Mouse (Mus musculus) forebrain, embryonic 13.5 days (tissue): ENCODE data around the gene Rpl39. TPM values are rescaled to one million over a fixed set of nuclear protein-coding genes. Genes with fewer than 3 reads are reported as not detected.

ENCODE experiments used
- ATAC-seq: fragments of 200-750 bp; cut with Nextera tagmentation; 2 replicates; pipeline ENCODE4 v1.8.0; 2017
- H3K27ac ChIP-seq: fragments of 300-500 bp; sonication (generic); 2 replicates; pipeline ENCODE4 v1.5.1; 2015; ENCODE audit warnings: inconsistent platforms, mild to moderate bottlenecking, moderate library complexity
- H3K27me3 ChIP-seq: fragments of 300-500 bp; sonication (generic); 2 replicates; pipeline ENCODE4 v1.6.1; 2015; ENCODE audit warnings: mild to moderate bottlenecking, inconsistent platforms
- H3K36me3 ChIP-seq: fragments of 300-500 bp; sonication (generic); 2 replicates; pipeline ENCODE4 v1.6.1; 2015; ENCODE audit warnings: mild to moderate bottlenecking, inconsistent platforms; ENCODE audit not compliant: poor library complexity, severe bottlenecking
- H3K4me1 ChIP-seq: fragments of 300-500 bp; sonication (generic); 2 replicates; pipeline ENCODE4 v1.6.1; 2015; ENCODE audit warnings: inconsistent platforms
- H3K4me2 ChIP-seq: fragments of 300-500 bp; sonication (generic); 2 replicates; pipeline ENCODE4 v1.6.1; 2015; ENCODE audit warnings: inconsistent platforms, mild to moderate bottlenecking, moderate library complexity
- H3K4me3 ChIP-seq: fragments of 300-500 bp; sonication (generic); 2 replicates; pipeline ENCODE4 v1.5.1; 2015; ENCODE audit warnings: mild to moderate bottlenecking, inconsistent platforms
- H3K9ac ChIP-seq: fragments of 300-500 bp; sonication (generic); 2 replicates; pipeline ENCODE4 v1.6.1; 2015; ENCODE audit warnings: mild to moderate bottlenecking, inconsistent platforms
- H3K9me3 ChIP-seq: fragments of 300-500 bp; sonication (generic); replicated peaks from 2 replicates; pipeline ENCODE4 v1.6.1; 2016; ENCODE audit warnings: inconsistent platforms
- WGBS: fragments of 180-500 bp; shearing (Covaris S2); methylation state at CpG from one replicate; pipeline ENCODE4 v1.1.7; 2015; 5-methylcytosine and 5-hydroxymethylcytosine counted together
- polyA plus RNA-seq: library from polyadenylated mRNA; unstranded; fragments of >200 nt; fragmentation: Nextera tagmentation; extraction: Ambion mirVana; gene quantifications from 2 replicates; pipeline ENCODE4 v1.2.1, GENCODE M21; 2015

The Rpl39 gene
- polyA plus RNA-seq = 399 and 495 TPM in 2 replicates

DNA sequence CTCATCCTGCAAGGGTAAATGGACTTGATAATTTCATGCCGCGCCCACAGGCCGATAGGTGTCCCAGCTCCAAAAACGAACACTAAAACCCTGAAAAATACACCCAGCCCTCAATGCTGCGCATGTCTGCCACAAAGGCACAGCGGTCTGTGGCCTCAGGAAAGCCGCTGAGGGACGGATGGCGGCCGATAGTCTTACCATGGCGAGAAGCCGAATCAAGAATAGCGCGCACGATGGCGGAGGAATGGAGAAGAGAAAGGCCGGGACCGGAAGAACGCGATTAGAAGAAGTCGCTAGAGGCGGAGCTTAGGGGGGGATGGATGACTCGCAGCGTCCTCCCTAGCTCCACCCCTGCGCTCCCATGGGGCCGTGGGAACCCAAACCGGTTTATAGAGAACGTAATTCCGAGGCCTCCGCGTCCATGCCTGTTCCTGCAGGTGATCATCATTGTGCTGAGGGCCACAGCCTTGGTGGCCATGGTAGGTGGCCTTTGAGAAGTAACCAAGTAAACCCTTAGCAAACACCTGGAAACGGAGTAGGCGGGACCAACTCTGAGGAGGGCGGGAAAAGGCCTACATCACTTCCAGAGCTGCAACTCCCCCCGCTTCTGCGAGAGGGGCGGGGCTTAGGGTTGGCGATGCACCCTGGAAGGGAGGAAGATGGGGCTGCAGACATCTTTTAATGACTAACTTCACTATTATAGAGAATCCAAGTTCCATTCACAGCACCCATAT is at the start of gene Rpl39:
TSS of gene Rpl39 (minus strand) at position 476 of the 734 bp plus-strand sequence.
- peak within 1 kb of the TSS; percentile 57 for H3K4me3 ChIP-seq
- peak within 1 kb of the TSS; percentile 75 for H3K27ac ChIP-seq
- peak; percentile 95 for ATAC-seq
- H3K9me3 ChIP-seq = no peaks in the 10 kb centered on the region
- peaks cover 11% of the 10 kb centered on the region for H3K4me1 ChIP-seq
- H3K9ac ChIP-seq = peak within 1 kb of the TSS; percentile 78
- H3K36me3 ChIP-seq = peaks cover 17% of the 10 kb centered on the region; the same call in 1 of the 2 replicates
- peak within 1 kb of the TSS; percentile 76 for H3K4me2 ChIP-seq
- H3K27me3 ChIP-seq = no peaks in the 10 kb centered on the region
- WGBS = 19% methylated on average over 36 of the region's 38 CpGs

DNA sequence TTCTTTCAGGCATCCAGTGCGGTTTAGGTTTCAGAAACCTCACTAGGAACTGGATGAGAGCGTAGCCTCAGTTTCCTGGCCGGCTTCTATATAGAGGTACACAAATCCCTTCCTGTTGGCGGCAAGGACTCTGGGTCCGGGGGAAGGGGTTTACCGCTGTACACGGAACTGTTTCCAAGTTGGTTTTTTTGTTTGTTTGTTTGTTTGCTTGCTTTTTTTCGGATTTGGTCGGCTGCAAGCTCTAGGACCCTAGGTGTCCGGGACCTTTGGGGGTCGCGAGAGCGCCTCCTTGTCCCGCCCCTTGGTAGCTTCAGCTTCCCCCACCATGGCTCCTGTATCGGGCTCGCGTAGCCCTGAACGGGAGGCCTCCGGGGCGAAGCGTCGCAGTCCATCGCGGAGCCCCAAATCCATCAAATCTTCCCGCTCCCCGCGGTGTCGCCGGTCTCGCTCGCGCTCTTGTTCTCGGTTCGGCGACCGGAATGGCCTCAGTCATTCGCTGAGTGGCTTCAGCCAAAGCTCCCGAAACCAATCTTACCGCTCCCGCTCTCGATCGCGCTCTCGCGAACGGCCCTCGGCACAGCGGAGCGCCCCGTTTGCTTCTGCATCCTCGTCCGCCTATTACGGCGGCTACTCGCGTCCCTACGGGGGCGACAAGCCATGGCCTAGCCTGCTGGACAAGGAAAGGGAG is 41.6 kb upstream of the Rpl39 start, which contains the start of gene Nkap:
TSS of gene Nkap (plus strand) at position 125 of the 688 bp plus-strand sequence.
- H3K36me3 ChIP-seq = no peaks in the 10 kb centered on the region
- peaks cover 13% of the 10 kb centered on the region for H3K4me1 ChIP-seq
- H3K27me3 ChIP-seq = no peaks in the 10 kb centered on the region
- 21% methylated on average over 57 of the region's 58 CpGs for WGBS
- H3K9ac ChIP-seq = peak within 1 kb of the TSS; percentile 80
- peak; percentile 96 for ATAC-seq
- peak within 1 kb of the TSS; percentile 66 for H3K4me2 ChIP-seq
- no peaks in the 10 kb centered on the region for H3K9me3 ChIP-seq
- peak within 1 kb of the TSS; percentile 57 for H3K27ac ChIP-seq
- H3K4me3 ChIP-seq = peak within 1 kb of the TSS; percentile 65

DNA sequence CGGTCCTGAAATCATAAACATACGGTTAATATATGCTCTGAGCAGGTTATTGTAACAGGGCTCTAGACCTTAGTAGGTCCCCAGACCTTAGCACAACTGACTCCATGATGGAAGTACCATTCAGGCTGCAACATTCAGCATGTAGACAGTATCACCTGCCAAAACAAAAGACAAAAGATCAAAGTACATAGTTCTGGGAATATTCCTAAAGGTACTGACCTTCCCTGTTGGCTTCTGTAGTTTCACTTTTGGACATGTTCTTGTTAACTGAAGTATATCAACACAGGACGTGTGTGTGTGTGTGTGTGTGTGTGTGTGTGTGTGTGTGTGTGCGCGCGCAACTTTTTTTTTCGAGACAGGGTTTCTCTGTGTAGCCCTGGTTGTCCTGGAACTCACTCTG is 40.3 kb upstream of the Rpl39 start:
- Histone ChIP-seq H3K4me1 (peaks cover 13% of the 10 kb centered on the region), H3K27me3 (no peaks in the 10 kb centered on the region), H3K9me3 (no peaks in the 10 kb centered on the region), H3K4me3 (no peak overlapping the region), H3K4me2 (no peak overlapping the region), H3K9ac (no peak overlapping the region), H3K36me3 (no peaks in the 10 kb centered on the region), H3K27ac (no peak overlapping the region)
- no peak for ATAC-seq
- 95% methylated on average over 7 of the region's 7 CpGs for WGBS

DNA sequence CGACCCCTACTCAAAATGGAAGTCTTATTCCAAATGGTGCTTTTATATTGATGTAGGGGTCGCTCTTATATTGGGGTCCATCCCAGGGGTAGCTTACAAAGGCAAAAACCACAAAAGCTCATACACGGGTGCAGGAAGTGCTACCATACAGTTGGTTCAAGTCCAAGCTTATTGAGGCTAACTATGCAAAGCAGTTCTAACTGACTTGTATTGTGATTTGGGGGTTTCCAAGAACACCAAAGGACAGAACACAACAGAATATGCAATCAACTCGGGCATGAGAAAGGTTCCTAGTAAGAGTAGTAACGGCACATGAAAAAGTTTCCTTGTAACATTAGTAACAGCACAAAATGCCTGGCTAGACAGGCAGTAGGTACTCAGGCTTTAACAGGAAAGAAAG is 35.0 kb upstream of the Rpl39 start:
- WGBS = 69% methylated on average over 5 of the region's 5 CpGs
- Histone ChIP-seq H3K4me2 (no peak overlapping the region), H3K36me3 (no peaks in the 10 kb centered on the region), H3K4me3 (no peak overlapping the region), H3K27ac (no peak overlapping the region), H3K9me3 (no peaks in the 10 kb centered on the region), H3K4me1 (no peaks in the 10 kb centered on the region), H3K27me3 (no peaks in the 10 kb centered on the region), H3K9ac (no peak overlapping the region)
- no peak for ATAC-seq

DNA sequence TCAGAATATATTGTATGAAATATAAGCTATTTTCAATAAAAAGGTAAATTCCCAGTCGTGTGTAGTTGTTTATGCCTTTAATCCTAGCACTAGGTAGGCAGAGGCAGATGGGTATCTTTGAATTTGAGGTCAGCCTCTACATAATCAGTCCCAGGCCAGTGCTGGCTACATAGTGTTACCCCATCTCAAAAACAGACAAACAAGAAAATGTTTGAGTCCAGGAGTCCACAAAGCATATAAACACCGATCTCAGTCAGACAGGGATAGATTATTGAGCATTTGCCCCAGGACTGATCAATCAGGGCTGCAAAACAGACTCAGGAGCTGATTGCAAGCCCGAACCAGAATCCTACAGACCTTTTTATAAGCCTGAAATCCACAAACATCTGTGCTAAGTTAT is 34.4 kb upstream of the Rpl39 start:
- Histone ChIP-seq H3K27ac (no peak overlapping the region), H3K9me3 (no peaks in the 10 kb centered on the region), H3K27me3 (no peaks in the 10 kb centered on the region), H3K36me3 (no peaks in the 10 kb centered on the region), H3K4me2 (no peak overlapping the region), H3K4me3 (no peak overlapping the region), H3K9ac (no peak overlapping the region), H3K4me1 (no peaks in the 10 kb centered on the region)
- ATAC-seq = no peak
- WGBS = 71% methylated on average over 3 of the region's 3 CpGs

DNA sequence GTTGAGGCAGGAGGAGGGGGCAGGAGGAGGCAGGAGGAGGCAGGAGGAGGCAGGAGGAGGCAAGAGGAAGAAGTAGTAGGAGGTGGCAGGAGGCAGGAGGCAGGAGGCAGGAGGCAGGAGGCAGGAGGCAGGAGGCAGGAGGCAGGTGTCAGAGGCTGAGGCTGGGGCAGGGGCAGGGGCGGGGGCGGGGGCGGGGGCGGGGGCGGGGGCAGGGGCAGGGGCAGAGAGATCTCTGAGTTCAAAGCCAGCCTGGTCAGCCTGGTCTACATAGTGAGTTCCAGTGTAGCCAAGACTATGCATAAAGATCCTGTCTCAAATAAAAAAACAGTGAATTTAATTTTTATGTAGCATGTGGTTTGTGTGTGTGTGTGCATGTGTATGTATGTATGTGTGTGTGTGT is 31.9 kb upstream of the Rpl39 start:
- no peak overlapping the region for H3K4me2 ChIP-seq
- no peak overlapping the region for H3K27ac ChIP-seq
- no peaks in the 10 kb centered on the region for H3K4me1 ChIP-seq
- H3K36me3 ChIP-seq = no peaks in the 10 kb centered on the region
- no peak overlapping the region for H3K9ac ChIP-seq
- no CpG with 5 or more reads among the region's 5 CpGs for WGBS
- no peak overlapping the region for H3K4me3 ChIP-seq
- no peaks in the 10 kb centered on the region for H3K27me3 ChIP-seq
- no peaks in the 10 kb centered on the region for H3K9me3 ChIP-seq
- no peak for ATAC-seq

DNA sequence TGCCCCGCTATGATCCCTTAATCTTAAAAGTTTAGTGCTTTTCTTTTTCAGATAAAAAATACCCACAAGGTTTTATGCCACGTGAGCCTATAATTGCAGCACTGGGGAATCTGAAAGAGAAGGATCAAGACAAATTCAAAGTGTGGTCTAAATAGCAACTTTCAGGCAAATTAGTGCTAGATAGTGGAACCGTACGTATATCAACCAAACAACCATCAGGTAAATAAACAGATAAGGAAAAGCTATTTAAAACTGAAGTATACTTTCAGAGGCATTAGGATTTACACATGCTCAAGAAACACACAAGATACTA is 25.6 kb upstream of the Rpl39 start:
- 72% methylated on average over 4 of the region's 4 CpGs for WGBS
- ATAC-seq = no peak
- Histone ChIP-seq H3K4me3 (no peak overlapping the region), H3K27me3 (no peaks in the 10 kb centered on the region), H3K9me3 (no peaks in the 10 kb centered on the region), H3K4me1 (peaks cover 7% of the 10 kb centered on the region), H3K36me3 (no peaks in the 10 kb centered on the region), H3K4me2 (no peak overlapping the region), H3K9ac (no peak overlapping the region), H3K27ac (no peak overlapping the region)

DNA sequence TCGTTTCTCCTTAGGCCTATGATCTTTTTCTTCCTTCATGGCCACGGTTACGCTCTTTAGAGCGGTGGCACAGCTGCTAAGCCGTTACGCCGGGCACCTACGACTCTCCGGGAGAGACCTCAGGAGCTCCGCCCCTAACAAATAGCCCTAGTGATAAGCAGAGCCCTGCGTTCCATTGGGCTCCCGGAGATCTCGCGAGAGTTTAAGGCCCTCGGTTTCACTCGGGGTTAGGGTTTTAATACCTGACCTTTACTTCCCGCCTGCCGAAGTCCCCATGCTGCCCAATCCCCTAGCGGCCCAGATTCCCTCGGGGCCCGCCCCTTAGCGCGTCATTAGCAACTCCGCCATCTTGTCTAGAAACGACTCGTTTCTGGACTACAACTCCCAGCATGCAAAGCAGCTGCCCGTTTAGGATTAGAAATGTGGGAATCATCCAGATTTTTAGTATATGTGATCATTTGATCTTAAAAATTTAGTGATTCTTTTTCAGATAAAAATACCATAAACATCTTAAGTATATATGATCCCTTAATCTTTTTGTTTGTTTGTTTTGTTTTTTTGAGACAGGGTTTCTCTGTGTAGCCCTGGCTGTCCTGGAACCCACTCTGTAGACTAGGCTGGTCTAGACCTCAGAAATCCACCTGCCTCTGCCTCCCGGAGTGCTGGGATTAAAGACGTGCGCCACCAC is 25.1 kb upstream of the Rpl39 start, which contains the start of gene Upf3b:
TSS of gene Upf3b (minus strand) at position 130 of the 688 bp plus-strand sequence.
- Histone ChIP-seq H3K36me3 (no peaks in the 10 kb centered on the region), H3K9ac (peak within 1 kb of the TSS; percentile 67), H3K4me1 (peaks cover 7% of the 10 kb centered on the region), H3K9me3 (no peaks in the 10 kb centered on the region), H3K4me3 (peak within 1 kb of the TSS; percentile 53), H3K27me3 (no peaks in the 10 kb centered on the region), H3K27ac (peak within 1 kb of the TSS; percentile 87), H3K4me2 (peak within 1 kb of the TSS; percentile 66)
- WGBS = 18% methylated on average over 28 of the region's 30 CpGs
- ATAC-seq = peak; percentile 99

DNA sequence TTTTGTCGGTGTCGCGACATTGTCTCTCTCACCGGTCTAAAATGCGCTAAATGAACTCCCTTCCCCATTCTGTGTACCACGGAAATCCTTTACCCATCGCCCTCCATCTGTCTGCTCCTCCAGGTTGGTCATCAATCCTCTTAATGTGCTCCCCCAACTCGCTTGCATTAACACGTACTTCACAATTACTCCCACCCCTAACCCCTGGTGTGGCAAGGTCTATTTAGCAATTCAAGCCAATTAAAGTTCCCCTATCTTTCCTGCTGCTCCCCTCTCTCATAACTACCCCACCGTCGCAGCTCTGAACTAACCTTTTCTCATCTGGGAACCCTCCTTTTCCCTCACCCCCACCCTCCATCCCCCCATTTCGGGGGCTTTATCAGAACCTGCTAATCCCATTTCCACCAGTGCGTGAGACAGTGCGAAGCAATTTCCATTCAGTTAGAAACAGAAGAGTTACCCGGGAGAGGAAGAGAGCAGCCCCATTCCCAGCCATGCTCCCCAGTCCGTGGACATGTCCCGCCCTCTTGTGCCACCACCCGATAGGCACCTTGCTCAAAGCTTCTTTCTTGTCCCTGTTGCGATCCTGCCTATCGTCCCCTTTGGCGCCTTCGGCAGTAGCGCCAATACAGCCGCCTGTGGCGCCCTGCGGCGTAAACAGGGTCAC is 24.5 kb upstream of the Rpl39 start:
- peak overlapping the region; percentile 67 for H3K9ac ChIP-seq
- H3K4me2 ChIP-seq = peak overlapping the region; percentile 66
- H3K27ac ChIP-seq = peak overlapping the region; percentile 87
- no peaks in the 10 kb centered on the region for H3K36me3 ChIP-seq
- H3K27me3 ChIP-seq = no peaks in the 10 kb centered on the region
- ATAC-seq = peak; percentile 74
- no peaks in the 10 kb centered on the region for H3K9me3 ChIP-seq
- WGBS = 11% methylated on average over 27 of the region's 27 CpGs
- peaks cover 7% of the 10 kb centered on the region for H3K4me1 ChIP-seq
- peak overlapping the region; percentile 53 for H3K4me3 ChIP-seq

DNA sequence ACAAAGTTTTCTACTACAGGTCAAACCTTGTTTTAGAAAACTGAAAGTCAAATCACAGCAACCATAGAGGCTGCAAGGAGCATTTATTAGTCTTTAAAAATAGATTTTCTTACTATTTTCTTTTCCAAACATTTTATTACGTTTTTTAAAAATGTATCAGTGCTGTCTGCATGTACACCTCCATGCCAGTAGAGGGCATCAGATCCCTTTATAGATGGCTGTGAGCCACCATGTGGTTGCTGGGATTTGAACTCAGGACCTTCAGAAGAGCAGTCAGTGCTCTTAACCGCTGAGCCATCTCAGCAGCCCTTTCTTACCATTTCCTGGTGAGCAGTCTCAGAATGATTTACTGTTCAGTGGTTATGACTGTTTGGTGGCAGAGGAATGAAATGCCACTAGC is 18.6 kb upstream of the Rpl39 start:
- H3K4me2 ChIP-seq = no peak overlapping the region
- H3K4me3 ChIP-seq = no peak overlapping the region
- H3K27ac ChIP-seq = no peak overlapping the region
- no peak for ATAC-seq
- peaks cover 3% of the 10 kb centered on the region for H3K4me1 ChIP-seq
- no peaks in the 10 kb centered on the region for H3K9me3 ChIP-seq
- WGBS = 84% methylated on average over 2 of the region's 2 CpGs
- H3K36me3 ChIP-seq = peaks cover 13% of the 10 kb centered on the region
- H3K27me3 ChIP-seq = no peaks in the 10 kb centered on the region
- no peak overlapping the region for H3K9ac ChIP-seq

DNA sequence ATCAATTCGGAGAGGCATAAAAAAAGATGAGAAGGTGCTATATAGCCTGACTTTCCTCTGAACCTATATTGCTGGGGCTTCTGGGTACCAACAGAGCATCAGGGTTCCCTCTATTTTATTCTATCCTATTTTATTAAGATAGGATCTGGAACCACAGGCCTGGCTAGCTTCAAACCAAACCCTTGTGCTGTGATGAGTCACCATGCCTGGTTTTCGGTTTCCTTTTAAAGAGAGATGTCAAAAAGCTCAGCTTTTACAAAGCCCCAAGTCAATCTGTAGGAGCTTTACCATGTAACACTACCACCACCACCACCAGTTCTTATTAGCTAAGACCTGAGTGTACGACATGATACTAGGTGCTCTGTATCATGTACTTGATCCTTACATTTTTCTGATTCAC is 13.5 kb upstream of the Rpl39 start:
- Histone ChIP-seq H3K4me2 (no peak overlapping the region), H3K36me3 (peaks cover 40% of the 10 kb centered on the region), H3K4me1 (no peaks in the 10 kb centered on the region), H3K4me3 (no peak overlapping the region), H3K9me3 (no peaks in the 10 kb centered on the region), H3K27ac (no peak overlapping the region), H3K27me3 (no peaks in the 10 kb centered on the region), H3K9ac (no peak overlapping the region)
- 91% methylated on average over 3 of the region's 3 CpGs for WGBS
- no peak for ATAC-seq
